Mouse (Mus musculus) CH12.LX (cell line): ENCODE data around the gene Serpinf1. TPM values are rescaled to one million over a fixed set of nuclear protein-coding genes. Genes with fewer than 3 reads are reported as not detected.

ENCODE experiments used
- DNase-seq: peaks from one replicate; pipeline ENCODE4 v3.0.0-alpha.2; 2013; ENCODE audit errors: extremely low read depth
- H3K27ac ChIP-seq: 2 replicates; pipeline ENCODE4 v1.5.1; 2012; ENCODE audit warnings: low read depth, mild to moderate bottlenecking, control low read depth, moderate library complexity; ENCODE audit not compliant: insufficient read depth
- H3K27me3 ChIP-seq: replicated peaks from 2 replicates; pipeline ENCODE3; 2012; ENCODE audit warnings: inconsistent platforms
- H3K36me3 ChIP-seq, 2 experiments: replicated peaks in 1 of 2; 2 replicates each; pipeline versions ENCODE3 to v1.6.1; 2012; ENCODE audit warnings: inconsistent platforms in 1 of 2, low read length in 1 of 2, mild to moderate bottlenecking in 1 of 2, mixed read lengths in 1 of 2, moderate library complexity in 1 of 2; ENCODE audit not compliant: control insufficient read depth in 1 of 2, insufficient read depth in 1 of 2
- H3K4me1 ChIP-seq, 2 experiments: 2 replicates each; pipeline ENCODE4 v1.6.1; 2012; ENCODE audit warnings: inconsistent platforms in 1 of 2, moderate library complexity in 1 of 2; ENCODE audit not compliant: insufficient read depth in 2 of 2, control insufficient read depth in 1 of 2
- H3K4me2 ChIP-seq: 2 replicates; pipeline ENCODE4 v1.6.1; 2012; ENCODE audit warnings: low read depth, mild to moderate bottlenecking, control low read depth; ENCODE audit not compliant: poor library complexity, insufficient read depth, severe bottlenecking
- H3K4me3 ChIP-seq, 3 experiments: fragments of 150-350 bp in 1 of 3; sonication (generic) in 1 of 3; replicated peaks in 1 of 3; 2 replicates each; pipeline versions ENCODE3 to v1.5.1; 2011 to 2012; ENCODE audit warnings: low read depth in 2 of 3, low read length in 2 of 3, mild to moderate bottlenecking in 2 of 3, moderate library complexity in 2 of 3, control low read depth in 1 of 3, improper control_type of control experiment in 1 of 3, inconsistent platforms in 1 of 3, mixed read lengths in 1 of 3; ENCODE audit not compliant: poor library complexity in 1 of 3
- H3K79me2 ChIP-seq: replicated peaks from 2 replicates; pipeline ENCODE4 v1.6.1; 2012; ENCODE audit warnings: mild to moderate bottlenecking, moderate library complexity; ENCODE audit not compliant: control insufficient read depth, poor library complexity, insufficient read depth, severe bottlenecking; ENCODE audit errors: extremely low read depth
- H3K9ac ChIP-seq: 2 replicates; pipeline ENCODE4 v1.6.1; 2012; ENCODE audit warnings: low read depth, mild to moderate bottlenecking, control low read depth, moderate library complexity; ENCODE audit not compliant: insufficient read depth
- H3K9me3 ChIP-seq: replicated peaks from 2 replicates; pipeline ENCODE3; 2012; ENCODE audit warnings: low read length, inconsistent platforms, mixed read lengths
- BHLHE40 ChIP-seq: IDR thresholded peaks from 2 replicates; pipeline ENCODE4 v1.6.1; 2011; ENCODE audit warnings: mild to moderate bottlenecking, low read depth, low read length, improper control_type of control experiment
- CHD1 ChIP-seq: IDR thresholded peaks from 2 replicates; pipeline ENCODE4 v1.6.1; 2012; ENCODE audit warnings: low read depth, low read length, improper control_type of control experiment, inconsistent platforms
- E2F4 ChIP-seq: IDR thresholded peaks from 2 replicates; pipeline ENCODE4 v1.6.1; 2011; ENCODE audit warnings: low read depth, low read length, improper control_type of control experiment; ENCODE audit not compliant: insufficient replicate concordance
- EP300 ChIP-seq: IDR thresholded peaks from 2 replicates; pipeline ENCODE4 v1.6.1; 2011; ENCODE audit warnings: low read length, improper control_type of control experiment
- ETS1 ChIP-seq: conservative IDR thresholded peaks from 2 replicates; pipeline ENCODE4 v1.6.1; 2012; ENCODE audit warnings: low read depth, mild to moderate bottlenecking, inconsistent platforms, low read length, improper control_type of control experiment, moderate library complexity
- IRF4 ChIP-seq: IDR thresholded peaks from 2 replicates; pipeline ENCODE4 v1.6.1; 2014; ENCODE audit warnings: low read depth, mild to moderate bottlenecking, inconsistent platforms, low read length, improper control_type of control experiment
- JUN ChIP-seq: IDR thresholded peaks from 2 replicates; pipeline ENCODE4 v1.6.1; 2011; ENCODE audit warnings: low read depth, mild to moderate bottlenecking, low read length, improper control_type of control experiment, moderate library complexity; ENCODE audit not compliant: insufficient read depth
- KAT2A ChIP-seq: IDR thresholded peaks from 2 replicates; pipeline ENCODE4 v1.6.1; 2012; ENCODE audit warnings: low read length, improper control_type of control experiment, inconsistent platforms; ENCODE audit not compliant: insufficient replicate concordance
- MAFK ChIP-seq: IDR thresholded peaks from 2 replicates; pipeline ENCODE4 v1.6.1; 2011; ENCODE audit warnings: low read length, improper control_type of control experiment; ENCODE audit not compliant: insufficient replicate concordance
- MEF2A ChIP-seq: IDR thresholded peaks from 2 replicates; pipeline ENCODE4 v1.6.1; 2014; ENCODE audit warnings: low read depth, mild to moderate bottlenecking, inconsistent platforms, low read length, improper control_type of control experiment, borderline replicate concordance
- MXI1 ChIP-seq: IDR thresholded peaks from 2 replicates; pipeline ENCODE4 v1.6.1; 2011; ENCODE audit warnings: mild to moderate bottlenecking, low read depth, low read length, improper control_type of control experiment
- NELFE ChIP-seq: IDR thresholded peaks from 2 replicates; pipeline ENCODE4 v1.6.1; 2011; ENCODE audit warnings: low read depth, low read length, improper control_type of control experiment
- POLR2AphosphoS2 ChIP-seq: IDR thresholded peaks from 2 replicates; pipeline ENCODE4 v1.6.1; 2011; ENCODE audit warnings: low read depth, low read length, improper control_type of control experiment
- TCF12 ChIP-seq: IDR thresholded peaks from 2 replicates; pipeline ENCODE4 v1.6.1; 2014; ENCODE audit warnings: low read depth, mild to moderate bottlenecking, inconsistent platforms, low read length, improper control_type of control experiment
- USF2 ChIP-seq: conservative IDR thresholded peaks from 2 replicates; pipeline ENCODE4 v1.6.1; 2011; ENCODE audit warnings: low read depth, low read length, improper control_type of control experiment
- ZC3H11A ChIP-seq: IDR thresholded peaks from 2 replicates; pipeline ENCODE4 v1.6.1; 2012; ENCODE audit warnings: low read depth, mild to moderate bottlenecking, inconsistent platforms, low read length, improper control_type of control experiment
- ZKSCAN1 ChIP-seq: IDR thresholded peaks from 2 replicates; pipeline ENCODE4 v1.6.1; 2012; ENCODE audit warnings: low read depth, inconsistent platforms, low read length, improper control_type of control experiment, borderline replicate concordance
- dilution Hi-C: fragments of 300-500 bp; cut with MboI; formaldehyde crosslinking; loops from 2 replicates; pipeline ENCODE4 v1.14.3; 2020; ENCODE audit warnings: low sequenced_read_pairs; ENCODE audit not compliant: extremely low pct_unique_long_range_greater_than_20kb, extremely low pct_ligation_motif_present
- in situ Hi-C: fragments of 300-500 bp; cut with MboI; formaldehyde crosslinking; loops from 3 replicates; pipeline ENCODE4 v1.14.3; 2019; ENCODE audit warnings: low sequenced_read_pairs, low pct_ligation_motif_present, low pct_unique_long_range_greater_than_20kb, mixed read lengths
- polyA plus RNA-seq: library from polyadenylated mRNA; unstranded; fragments of >175 nt; gene quantifications from 2 replicates; pipeline ENCODE4 v1.2.1, GENCODE M21; 2012; ENCODE audit warnings: low read depth; ENCODE audit not compliant: insufficient read length
- total RNA-seq, 2 experiments: library from RNA; depleted of rRNA; stranded (reverse); fragments of 300-350 nt in 1 of 2; fragments of >200 nt in 1 of 2; gene quantifications; 2 replicates each; pipeline ENCODE4 v1.2.3; 2012 to 2014

The Serpinf1 gene
- total and polyA plus RNA-seq, 3 experiments, result 26.0 to 131 (median 56.5) TPM

- in situ Hi-C loops (no loop called here), dilution Hi-C loops (no loop called here)
- H3K27ac ChIP-seq, result no peak overlapping the region
- H3K4me1 ChIP-seq, result peaks cover 8 to 14% of the 10 kb centered on the region in 2 experiments; a peak in 3 of 4 replicates
- peaks cover 38 to 53% of the 10 kb centered on the region in 2 experiments for H3K36me3 ChIP-seq
- no peaks in the 10 kb centered on the region for H3K79me2 ChIP-seq
- H3K9ac ChIP-seq, result no peak overlapping the region
- no peak overlapping the region for H3K4me2 ChIP-seq
- no peak overlapping the region for H3K4me3 ChIP-seq
- TF ChIP-seq ZKSCAN1 (no peak), IRF4 (peak; percentile 54; the same call in 1 of the 2 replicates), BHLHE40 (no peak), EP300 (peak; percentile 56)
- no peaks in the 10 kb centered on the region for H3K27me3 ChIP-seq
- no peak for DNase-seq
- no peaks in the 10 kb centered on the region for H3K9me3 ChIP-seq
Measured at GRCm38 (mm10) chr11:75441034-75441433, 18.5 kb upstream of the Serpinf1 start.

- H3K4me3 ChIP-seq, result no peak overlapping the region
- H3K79me2 ChIP-seq, result no peaks in the 10 kb centered on the region
- H3K9ac ChIP-seq, result no peak overlapping the region
- DNase-seq, result no peak
- H3K27me3 ChIP-seq, result no peaks in the 10 kb centered on the region
- dilution Hi-C loops (no loop called here), in situ Hi-C loops (no loop called here)
- H3K9me3 ChIP-seq, result peaks cover 2% of the 10 kb centered on the region
- no peak overlapping the region for H3K27ac ChIP-seq
- H3K4me2 ChIP-seq, result no peak overlapping the region
- TF ChIP-seq KAT2A (no peak), TCF12 (no peak), BHLHE40 (no peak), POLR2AphosphoS2 (no peak), MXI1 (no peak), USF2 (no peak), ETS1 (no peak), ZC3H11A (no peak), MEF2A (no peak), JUN (no peak), ZKSCAN1 (no peak), NELFE (no peak), MAFK (no peak), E2F4 (no peak), CHD1 (no peak)
- H3K4me1 ChIP-seq, result peaks cover 8 to 17% of the 10 kb centered on the region in 2 experiments; a peak in 3 of 4 replicates
- H3K36me3 ChIP-seq, result peaks cover 30 to 44% of the 10 kb centered on the region in 2 experiments
Measured at GRCm38 (mm10) chr11:75439951-75440350, 17.4 kb upstream of the Serpinf1 start.
